Mouse (Mus musculus) left cerebral cortex, postnatal 10 days (tissue): ENCODE results near the gene Tmem116. TPM values are rescaled to one million over a fixed set of nuclear protein-coding genes. Genes with fewer than 3 reads are reported as not detected.

ENCODE experiments used
- DNase-seq, 2 experiments: peaks; one replicate each; pipeline ENCODE4 v3.0.0; 2021 to 2022; ENCODE audit warnings: low spot score in 2 of 2, mixed read lengths in 1 of 2; ENCODE audit errors: extremely low spot score in 1 of 2
- intact Hi-C: fragments of 180-260 bp; cut with DNase I; formaldehyde crosslinking; loops from one replicate; pipeline ENCODE4 v1.15.1; 2025
- total RNA-seq, 2 experiments: library from RNA; stranded (reverse); gene quantifications; 2 replicates each; pipeline ENCODE4 v1.2.3; 2021

The Tmem116 gene
- total RNA-seq = 1 to 10 TPM; 4.4 to 5.5 TPM

GRCm38 (mm10) chr5:121451644-121452025 lies at the start of gene Tmem116:
Tmem116 (plus strand) TSS chr5:121451893.
- DNase-seq = peak in 1 of 2 experiments; percentile 57
- intact Hi-C loops = no loop called here

GRCm38 (mm10) chr5:121407856-121408255 lies 43.8 kb upstream of the Tmem116 start:
- intact Hi-C loops = no loop called here
- DNase-seq = no peak

- DNase-seq = no peak
- intact Hi-C loops = no loop called here
Measured at GRCm38 (mm10) chr5:121410975-121411374, 40.7 kb upstream of the Tmem116 start.

GRCm38 (mm10) chr5:121420721-121421120 lies 31.0 kb upstream of the Tmem116 start:
- intact Hi-C loops = no loop called here
- no peak for DNase-seq

GRCm38 (mm10) chr5:121422787-121423186 lies 28.9 kb upstream of the Tmem116 start:
- intact Hi-C loops = no loop called here

GRCm38 (mm10) chr5:121423297-121423696 lies 28.4 kb upstream of the Tmem116 start:
- DNase-seq = no peak
- intact Hi-C loops = no loop called here

More at GRCm38 (mm10) chr5:121422787-121423186, 28.9 kb upstream of the Tmem116 start:
- DNase-seq = no peak

- intact Hi-C loops = no loop called here
- DNase-seq = no peak
Measured at GRCm38 (mm10) chr5:121428954-121429353, 22.7 kb upstream of the Tmem116 start.

- no peak for DNase-seq
- intact Hi-C loops = loop anchor here (10.0 kb wide), 1 partner anchor 113 kb away; no protein-coding TSS in a partner anchor
Measured at GRCm38 (mm10) chr5:121438131-121438530, 13.6 kb upstream of the Tmem116 start.

GRCm38 (mm10) chr5:121438756-121439155 lies 12.9 kb upstream of the Tmem116 start:
- DNase-seq = no peak
- intact Hi-C loops = loop anchor here (10.0 kb wide), 1 partner anchor 114 kb away; no protein-coding TSS in a partner anchor

GRCm38 (mm10) chr5:121443548-121443947 lies 8.1 kb upstream of the Tmem116 start:
- intact Hi-C loops = loop anchor here (5.0 kb wide), 1 partner anchor 34 kb away; no protein-coding TSS in a partner anchor
- DNase-seq = peak in 1 of 2 experiments; percentile 66

GRCm38 (mm10) chr5:121444870-121445269 lies 6.8 kb upstream of the Tmem116 start:
- DNase-seq = no peak
- intact Hi-C loops = loop anchor here (5.0 kb wide), 1 partner anchor 32 kb away; no protein-coding TSS in a partner anchor

GRCm38 (mm10) chr5:121448450-121448849 lies 3.2 kb upstream of the Tmem116 start:
- DNase-seq = no peak
- intact Hi-C loops = no loop called here

- DNase-seq = peak in 1 of 2 experiments; percentile 54
- intact Hi-C loops = no loop called here
Measured at GRCm38 (mm10) chr5:121449976-121450375, 1.7 kb upstream of the Tmem116 start.

- DNase-seq = no peak
- intact Hi-C loops = no loop called here
Measured at GRCm38 (mm10) chr5:121450476-121450875, 1.2 kb upstream of the Tmem116 start.

- intact Hi-C loops = no loop called here
- no peak for DNase-seq
Measured at GRCm38 (mm10) chr5:121451203-121451602, 490 bp upstream of the Tmem116 start.

- intact Hi-C loops = no loop called here
- peak; percentile 97 to 99 for DNase-seq
Measured at GRCm38 (mm10) chr5:121452026-121452869, 555 bp downstream of the Tmem116 start, which contains the start of gene Erp29. Erp29 (minus strand) TSS chr5:121452506.

GRCm38 (mm10) chr5:121452906-121453305 lies 1.2 kb downstream of the Tmem116 start:
- DNase-seq = peak in 1 of 2 experiments; percentile 37
- intact Hi-C loops = no loop called here

- DNase-seq = no peak
- intact Hi-C loops = no loop called here
Measured at GRCm38 (mm10) chr5:121453743-121454502, 2.2 kb downstream of the Tmem116 start.

- no peak for DNase-seq
- intact Hi-C loops = no loop called here
Measured at GRCm38 (mm10) chr5:121454503-121454782, 2.8 kb downstream of the Tmem116 start.
